Mouse (Mus musculus): ENCODE data around the gene Kxd1. TPM values are rescaled to one million over a fixed set of nuclear protein-coding genes. Genes with fewer than 3 reads are reported as not detected.
A peak's percentile ranks its signal among the peaks of the same experiment; 100 is the strongest.

Gene Kxd1
- polyA plus RNA-seq, 1 experiment = 37.0 TPM

- TF ChIP-seq POLR2A (IDR thresholded peaks at IDR 0.05; ENCODE audit: low read depth, low read length) (no peak), CTCF (IDR thresholded peaks at IDR 0.05; ENCODE audit: borderline replicate concordance, insufficient read depth, low read length) (no peak)
- Histone ChIP-seq H3K4me1 (ENCODE audit: control insufficient read depth, insufficient read depth, low read length) (peaks cover 5% of the 10 kb centered on the region; the same call in 1 of the 2 replicates), H3K4me3 (ENCODE audit: insufficient read depth, low read length) (peak overlapping the region; percentile 98), H3K27ac (ENCODE audit: insufficient read depth, low read length) (no peak overlapping the region)
These were observed 18.3 kb downstream of the Kxd1 start for GRCm38 (mm10) chr8:70509281-70509952.

- Histone ChIP-seq H3K4me1 (ENCODE audit: control insufficient read depth, insufficient read depth, low read length) (peaks cover 8% of the 10 kb centered on the region; the same call in 1 of the 2 replicates), H3K27ac (ENCODE audit: insufficient read depth, low read length) (no peak overlapping the region), H3K4me3 (ENCODE audit: insufficient read depth, low read length) (no peak overlapping the region)
- TF ChIP-seq CTCF (IDR thresholded peaks at IDR 0.05; ENCODE audit: borderline replicate concordance, insufficient read depth, low read length) (no peak), POLR2A (IDR thresholded peaks at IDR 0.05; ENCODE audit: low read depth, low read length) (no peak; the same call in 1 of the 2 replicates)
These were observed 20.7 kb downstream of the Kxd1 start for GRCm38 (mm10) chr8:70507027-70507393.

- TF ChIP-seq CTCF (IDR thresholded peaks at IDR 0.05; ENCODE audit: borderline replicate concordance, insufficient read depth, low read length) (peak; percentile 70), POLR2A (IDR thresholded peaks at IDR 0.05; ENCODE audit: low read depth, low read length) (peak; percentile 68)
- peaks cover 8% of the 10 kb centered on the region; the same call in 1 of the 2 replicates for H3K4me1 ChIP-seq (ENCODE audit: control insufficient read depth, insufficient read depth, low read length)
- H3K27ac ChIP-seq (ENCODE audit: insufficient read depth, low read length) = peak within 1 kb of the TSS; percentile 45
- H3K4me3 ChIP-seq (ENCODE audit: insufficient read depth, low read length) = peak within 1 kb of the TSS; percentile 56
These were observed 21.3 kb downstream of the Kxd1 start, which contains the start of gene Rex1bd for GRCm38 (mm10) chr8:70506328-70507026. Gene Rex1bd, minus strand, starts transcription at chr8:70506752.

GRCm38 (mm10) chr8:70505698-70506327 lies 21.9 kb downstream of the Kxd1 start:
- Histone ChIP-seq H3K4me3 (ENCODE audit: insufficient read depth, low read length) (peak overlapping the region; percentile 56), H3K4me1 (ENCODE audit: control insufficient read depth, insufficient read depth, low read length) (peaks cover 8% of the 10 kb centered on the region; the same call in 1 of the 2 replicates), H3K27ac (ENCODE audit: insufficient read depth, low read length) (peak overlapping the region; percentile 45)
- TF ChIP-seq CTCF (IDR thresholded peaks at IDR 0.05; ENCODE audit: borderline replicate concordance, insufficient read depth, low read length) (no peak), POLR2A (IDR thresholded peaks at IDR 0.05; ENCODE audit: low read depth, low read length) (no peak; the same call in 1 of the 2 replicates)

- Histone ChIP-seq H3K27ac (ENCODE audit: insufficient read depth, low read length) (peak overlapping the region; percentile 45), H3K4me3 (ENCODE audit: insufficient read depth, low read length) (no peak overlapping the region), H3K4me1 (ENCODE audit: control insufficient read depth, insufficient read depth, low read length) (peaks cover 8% of the 10 kb centered on the region; the same call in 1 of the 2 replicates)
- TF ChIP-seq CTCF (IDR thresholded peaks at IDR 0.05; ENCODE audit: borderline replicate concordance, insufficient read depth, low read length) (peak; percentile 57; the same call in 1 of the 2 replicates), POLR2A (IDR thresholded peaks at IDR 0.05; ENCODE audit: low read depth, low read length) (no peak)
These were observed 22.9 kb downstream of the Kxd1 start for GRCm38 (mm10) chr8:70504851-70505250.

GRCm38 (mm10) chr8:70504291-70504716 lies 23.5 kb downstream of the Kxd1 start:
- TF ChIP-seq POLR2A (IDR thresholded peaks at IDR 0.05; ENCODE audit: low read depth, low read length) = no peak
- Histone ChIP-seq H3K4me3 (ENCODE audit: insufficient read depth, low read length) (no peak overlapping the region), H3K27ac (ENCODE audit: insufficient read depth, low read length) (peak overlapping the region; percentile 45), H3K4me1 (ENCODE audit: control insufficient read depth, insufficient read depth, low read length) (peaks cover 8% of the 10 kb centered on the region; the same call in 1 of the 2 replicates)

GRCm38 (mm10) chr8:70503062-70503750 lies 24.6 kb downstream of the Kxd1 start:
- peak overlapping the region; percentile 41; the same call in 1 of the 2 replicates for H3K27ac ChIP-seq (ENCODE audit: insufficient read depth, low read length)
- no peak for TF ChIP-seq POLR2A (IDR thresholded peaks at IDR 0.05; ENCODE audit: low read depth, low read length)
- TF ChIP-seq CTCF (IDR thresholded peaks at IDR 0.05; ENCODE audit: borderline replicate concordance, insufficient read depth, low read length) = peak; percentile 57

GRCm38 (mm10) chr8:70502540-70502939 lies 25.2 kb downstream of the Kxd1 start:
- H3K4me3 ChIP-seq (ENCODE audit: insufficient read depth, low read length) = no peak overlapping the region
- H3K4me1 ChIP-seq (ENCODE audit: control insufficient read depth, insufficient read depth, low read length) = peaks cover 8% of the 10 kb centered on the region; the same call in 1 of the 2 replicates
- no peak overlapping the region for H3K27ac ChIP-seq (ENCODE audit: insufficient read depth, low read length)
- TF ChIP-seq CTCF (IDR thresholded peaks at IDR 0.05; ENCODE audit: borderline replicate concordance, insufficient read depth, low read length) (no peak), POLR2A (IDR thresholded peaks at IDR 0.05; ENCODE audit: low read depth, low read length) (no peak)

More at GRCm38 (mm10) chr8:70503062-70503750, 24.6 kb downstream of the Kxd1 start:
- peaks cover 8% of the 10 kb centered on the region; the same call in 1 of the 2 replicates for H3K4me1 ChIP-seq (ENCODE audit: control insufficient read depth, insufficient read depth, low read length)
- H3K4me3 ChIP-seq (ENCODE audit: insufficient read depth, low read length) = no peak overlapping the region

All from embryonic fibroblast, embryonic 13.5 days (primary cell).